Mouse (Mus musculus): ENCODE data around the gene Sik1. TPM values are rescaled to one million over a fixed set of nuclear protein-coding genes. Genes with fewer than 3 reads are reported as not detected.

Gene Sik1
- polyA plus RNA-seq, 1 experiment from 2014 or later = 25.0 TPM

DNA sequence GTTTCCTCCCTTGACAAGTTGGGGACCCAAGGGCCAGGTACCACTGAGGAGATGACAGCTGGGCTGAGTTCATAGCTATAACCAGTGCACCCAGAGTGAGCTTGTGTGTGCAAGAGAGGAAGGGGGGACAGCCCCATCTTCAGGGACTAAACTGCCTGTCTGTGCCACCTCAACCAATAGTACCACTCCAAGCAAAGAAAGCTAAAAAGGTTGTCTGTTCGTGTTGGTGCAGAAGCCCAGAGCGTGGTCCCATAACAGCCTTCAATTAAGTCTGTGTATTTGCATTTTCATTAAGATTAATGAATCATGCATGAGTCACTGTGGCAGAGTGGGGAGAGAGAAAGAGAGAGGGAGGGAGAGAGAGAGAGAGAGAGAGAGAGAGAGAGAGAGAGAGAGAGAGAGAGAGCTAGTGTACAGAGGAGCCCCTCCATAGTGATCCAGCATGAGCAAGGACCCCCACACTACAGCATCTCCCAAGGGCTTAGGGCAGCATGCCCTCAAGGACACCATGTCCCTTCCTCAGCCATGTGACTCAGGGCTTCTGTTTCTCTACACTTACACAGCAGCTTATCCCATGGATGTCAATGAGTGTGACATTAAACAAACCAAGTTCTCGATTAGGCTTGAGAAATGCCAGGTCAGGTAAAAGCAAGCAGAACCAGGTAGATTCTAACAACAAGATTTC lies 41.5 kb downstream of the Sik1 start:
- no peak overlapping the region for H3K4me3 ChIP-seq (ENCODE audit: low read depth, low read length)
- ATAC-seq (ENCODE audit: insufficient read depth) = no peak
- no peak for DNase-seq
- no peaks in the 10 kb centered on the region for H3K4me1 ChIP-seq (ENCODE audit: insufficient read depth)
- TF ChIP-seq CTCF (IDR thresholded peaks at IDR 0.05; ENCODE audit: low read depth) = no peak
- H3K27ac ChIP-seq (ENCODE audit: low read depth) = no peak overlapping the region
- 73% methylated on average over 3 of the region's 3 CpGs for WGBS
- H3K9me3 ChIP-seq (ENCODE audit: low read depth, low read length) = no peaks in the 10 kb centered on the region
- H3K27me3 ChIP-seq (ENCODE audit: insufficient read depth, low read length) = no peaks in the 10 kb centered on the region
- H3K9ac ChIP-seq = no peak overlapping the region
- H3K36me3 ChIP-seq (ENCODE audit: insufficient read depth) = no peaks in the 10 kb centered on the region
- H3K4me2 ChIP-seq = no peak overlapping the region

DNA sequence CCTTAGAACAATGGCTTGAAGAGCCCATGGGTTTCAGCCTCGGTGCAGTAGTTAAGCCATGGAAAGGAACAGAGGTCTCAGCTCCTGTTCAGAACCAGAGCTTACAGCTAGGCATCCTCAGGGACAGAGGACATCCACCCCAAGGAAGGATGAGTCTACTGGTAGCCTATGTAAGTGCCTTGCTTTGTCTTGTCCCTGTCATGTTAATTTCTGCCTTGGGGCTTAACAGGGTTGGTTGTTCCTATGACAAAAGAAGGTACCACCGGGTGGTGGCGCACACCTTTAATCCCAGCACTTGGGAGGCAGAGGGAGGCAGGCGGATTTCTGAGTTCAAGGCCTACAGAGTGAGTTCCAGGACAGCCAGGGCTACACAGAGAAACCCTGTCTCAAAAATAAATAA lies 44.3 kb downstream of the Sik1 start:
- Histone ChIP-seq H3K4me1 (ENCODE audit: insufficient read depth) (peaks cover 4% of the 10 kb centered on the region), H3K9ac (no peak overlapping the region), H3K27me3 (ENCODE audit: insufficient read depth, low read length) (no peaks in the 10 kb centered on the region), H3K36me3 (ENCODE audit: insufficient read depth) (no peaks in the 10 kb centered on the region), H3K4me2 (no peak overlapping the region), H3K9me3 (ENCODE audit: low read depth, low read length) (no peaks in the 10 kb centered on the region), H3K27ac (ENCODE audit: low read depth) (no peak overlapping the region), H3K4me3 (ENCODE audit: low read depth, low read length) (no peak overlapping the region)
- 63% methylated on average over 4 of the region's 4 CpGs for WGBS
- DNase-seq (no peak), ATAC-seq (ENCODE audit: insufficient read depth) (no peak)
- TF ChIP-seq CTCF (IDR thresholded peaks at IDR 0.05; ENCODE audit: low read depth) = no peak

DNA sequence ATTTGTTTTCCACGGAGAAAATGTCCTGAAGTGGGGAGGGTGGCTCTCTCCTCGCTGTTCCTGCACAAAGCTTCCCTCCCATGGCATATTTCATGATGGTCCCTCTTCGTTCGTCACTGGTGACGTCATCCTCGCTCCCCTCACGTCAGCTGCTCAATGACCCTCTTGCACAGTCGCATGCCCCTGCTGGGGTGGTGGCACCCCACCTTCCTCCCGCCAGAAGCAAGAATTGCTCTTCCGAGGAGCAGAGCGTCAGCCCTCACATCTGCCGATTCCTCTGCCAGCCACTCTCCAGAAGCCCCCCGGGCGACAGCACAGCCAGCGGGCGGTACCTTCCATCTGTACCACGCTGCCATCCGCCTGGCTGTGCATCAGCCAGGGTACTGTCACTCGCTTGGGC lies 45.7 kb downstream of the Sik1 start:
- ATAC-seq (ENCODE audit: insufficient read depth) (no peak), DNase-seq (no peak)
- no peak overlapping the region for H3K4me3 ChIP-seq (ENCODE audit: low read depth, low read length)
- H3K9ac ChIP-seq = no peak overlapping the region
- peaks cover 4% of the 10 kb centered on the region for H3K4me1 ChIP-seq (ENCODE audit: insufficient read depth)
- H3K27ac ChIP-seq (ENCODE audit: low read depth) = no peak overlapping the region
- no peak overlapping the region for H3K4me2 ChIP-seq
- H3K27me3 ChIP-seq (ENCODE audit: insufficient read depth, low read length) = no peaks in the 10 kb centered on the region
- no peaks in the 10 kb centered on the region for H3K36me3 ChIP-seq (ENCODE audit: insufficient read depth)
- 48% methylated on average over 19 of the region's 19 CpGs for WGBS
- no peaks in the 10 kb centered on the region for H3K9me3 ChIP-seq (ENCODE audit: low read depth, low read length)
- no peak for TF ChIP-seq CTCF (IDR thresholded peaks at IDR 0.05; ENCODE audit: low read depth)

DNA sequence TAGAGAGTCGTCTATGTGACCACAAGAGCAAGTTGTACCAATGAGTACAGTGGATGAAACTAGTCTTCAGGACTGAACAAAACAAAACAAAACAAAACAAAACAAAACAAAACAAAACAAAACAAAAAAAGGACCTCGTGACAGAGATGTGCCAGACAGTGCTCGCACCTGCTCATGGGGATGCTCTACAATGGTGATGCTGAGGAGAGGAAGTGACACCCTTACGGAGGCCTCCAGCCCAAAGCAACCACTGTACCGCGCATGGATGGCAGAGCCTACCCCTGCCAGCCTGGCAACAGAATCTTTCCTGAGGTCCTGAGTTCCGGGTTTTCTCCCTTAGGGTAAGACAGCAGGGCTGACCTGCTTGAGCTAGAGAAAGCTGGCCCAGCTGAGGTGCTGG lies 46.5 kb downstream of the Sik1 start:
- no peak overlapping the region for H3K27ac ChIP-seq (ENCODE audit: low read depth)
- no peak overlapping the region for H3K4me2 ChIP-seq
- H3K27me3 ChIP-seq (ENCODE audit: insufficient read depth, low read length) = no peaks in the 10 kb centered on the region
- H3K4me3 ChIP-seq (ENCODE audit: low read depth, low read length) = no peak overlapping the region
- no peak for TF ChIP-seq CTCF (IDR thresholded peaks at IDR 0.05; ENCODE audit: low read depth)
- no peaks in the 10 kb centered on the region for H3K9me3 ChIP-seq (ENCODE audit: low read depth, low read length)
- H3K4me1 ChIP-seq (ENCODE audit: insufficient read depth) = peaks cover 4% of the 10 kb centered on the region
- 88% methylated on average over 7 of the region's 7 CpGs for WGBS
- DNase-seq (no peak), ATAC-seq (ENCODE audit: insufficient read depth) (no peak)
- H3K9ac ChIP-seq = no peak overlapping the region
- H3K36me3 ChIP-seq (ENCODE audit: insufficient read depth) = no peaks in the 10 kb centered on the region

DNA sequence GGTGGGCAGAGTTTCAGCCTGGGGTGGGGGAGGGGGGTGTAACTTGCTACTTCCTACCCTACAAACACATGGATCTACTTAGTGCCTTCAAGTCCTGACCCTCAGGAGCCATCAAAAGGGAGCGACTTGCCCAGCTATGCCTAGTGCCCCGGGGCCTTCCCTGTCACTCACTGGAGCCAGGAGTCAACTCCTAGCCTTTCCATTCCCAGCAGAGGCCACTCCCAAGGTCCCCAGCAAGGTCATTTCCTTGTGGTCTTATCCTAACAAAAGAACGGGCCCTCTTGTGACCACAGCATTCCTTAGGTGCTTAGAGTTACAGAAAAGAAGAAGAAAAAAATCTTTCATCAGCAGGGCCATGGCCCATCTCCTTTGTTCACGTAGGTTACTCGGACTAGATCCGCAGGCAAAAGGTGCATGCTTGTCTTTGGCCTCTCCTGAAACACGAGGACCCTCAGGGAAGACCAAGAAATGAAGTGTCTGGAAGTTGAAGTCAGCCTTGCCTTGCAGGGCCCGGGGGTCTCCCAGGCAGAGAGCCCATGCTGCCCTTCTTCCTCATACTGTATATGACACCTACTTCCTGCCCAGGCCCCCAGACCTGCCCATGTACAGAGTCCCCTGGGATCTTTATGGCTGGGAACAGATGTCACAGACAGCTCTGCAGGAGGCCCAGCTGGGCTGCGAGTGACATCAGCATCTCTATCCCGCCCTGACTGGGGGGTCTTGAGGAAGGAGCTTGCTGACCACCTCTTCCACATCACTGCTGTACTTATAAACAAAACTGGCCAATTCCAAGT lies 47.3 kb downstream of the Sik1 start:
- H3K4me2 ChIP-seq = no peak overlapping the region
- no peak overlapping the region for H3K9ac ChIP-seq
- H3K9me3 ChIP-seq (ENCODE audit: low read depth, low read length) = no peaks in the 10 kb centered on the region
- no peak for ATAC-seq (ENCODE audit: insufficient read depth)
- TF ChIP-seq CTCF (IDR thresholded peaks at IDR 0.05; ENCODE audit: low read depth) = no peak
- H3K4me3 ChIP-seq (ENCODE audit: low read depth, low read length) = no peak overlapping the region
- DNase-seq = no peak
- peaks cover 4% of the 10 kb centered on the region for H3K4me1 ChIP-seq (ENCODE audit: insufficient read depth)
- 40% methylated on average over 10 of the region's 10 CpGs for WGBS
- H3K27ac ChIP-seq (ENCODE audit: low read depth) = no peak overlapping the region; the same call in 1 of the 2 replicates
- no peaks in the 10 kb centered on the region for H3K27me3 ChIP-seq (ENCODE audit: insufficient read depth, low read length)
- no peaks in the 10 kb centered on the region for H3K36me3 ChIP-seq (ENCODE audit: insufficient read depth)

- Histone ChIP-seq H3K4me2 (no peak overlapping the region), H3K27ac (ENCODE audit: low read depth) (peak overlapping the region; percentile 75), H3K9ac (no peak overlapping the region), H3K9me3 (ENCODE audit: low read depth, low read length) (no peaks in the 10 kb centered on the region), H3K27me3 (ENCODE audit: insufficient read depth, low read length) (no peaks in the 10 kb centered on the region), H3K36me3 (ENCODE audit: insufficient read depth) (no peaks in the 10 kb centered on the region), H3K4me1 (ENCODE audit: insufficient read depth) (peaks cover 4% of the 10 kb centered on the region), H3K4me3 (ENCODE audit: low read depth, low read length) (no peak overlapping the region)
- no peak for TF ChIP-seq CTCF (IDR thresholded peaks at IDR 0.05; ENCODE audit: low read depth)
- WGBS = 61% methylated on average over 3 of the region's 3 CpGs
- DNase-seq (no peak), ATAC-seq (ENCODE audit: insufficient read depth) (no peak)
Measured at GRCm38 (mm10) chr17:31806496-31806895, 49.1 kb downstream of the Sik1 start.

GRCm38 (mm10) chr17:31806025-31806424 lies 49.6 kb downstream of the Sik1 start:
- H3K9ac ChIP-seq = no peak overlapping the region
- DNase-seq (peak; percentile 91), ATAC-seq (ENCODE audit: insufficient read depth) (peak; percentile 56; the same call in 1 of the 2 replicates)
- WGBS = 40% methylated on average over 8 of the region's 8 CpGs
- no peak overlapping the region for H3K4me2 ChIP-seq
- H3K4me3 ChIP-seq (ENCODE audit: low read depth, low read length) = no peak overlapping the region
- peaks cover 4% of the 10 kb centered on the region for H3K4me1 ChIP-seq (ENCODE audit: insufficient read depth)
- no peak for TF ChIP-seq CTCF (IDR thresholded peaks at IDR 0.05; ENCODE audit: low read depth)
- H3K27me3 ChIP-seq (ENCODE audit: insufficient read depth, low read length) = no peaks in the 10 kb centered on the region
- H3K36me3 ChIP-seq (ENCODE audit: insufficient read depth) = no peaks in the 10 kb centered on the region
- H3K27ac ChIP-seq (ENCODE audit: low read depth) = peak overlapping the region; percentile 75
- no peaks in the 10 kb centered on the region for H3K9me3 ChIP-seq (ENCODE audit: low read depth, low read length)
